Mouse (Mus musculus): ENCODE results near the gene Sez6l2.
A peak's percentile ranks its signal among the peaks of the same experiment; 100 is the strongest.

DNA sequence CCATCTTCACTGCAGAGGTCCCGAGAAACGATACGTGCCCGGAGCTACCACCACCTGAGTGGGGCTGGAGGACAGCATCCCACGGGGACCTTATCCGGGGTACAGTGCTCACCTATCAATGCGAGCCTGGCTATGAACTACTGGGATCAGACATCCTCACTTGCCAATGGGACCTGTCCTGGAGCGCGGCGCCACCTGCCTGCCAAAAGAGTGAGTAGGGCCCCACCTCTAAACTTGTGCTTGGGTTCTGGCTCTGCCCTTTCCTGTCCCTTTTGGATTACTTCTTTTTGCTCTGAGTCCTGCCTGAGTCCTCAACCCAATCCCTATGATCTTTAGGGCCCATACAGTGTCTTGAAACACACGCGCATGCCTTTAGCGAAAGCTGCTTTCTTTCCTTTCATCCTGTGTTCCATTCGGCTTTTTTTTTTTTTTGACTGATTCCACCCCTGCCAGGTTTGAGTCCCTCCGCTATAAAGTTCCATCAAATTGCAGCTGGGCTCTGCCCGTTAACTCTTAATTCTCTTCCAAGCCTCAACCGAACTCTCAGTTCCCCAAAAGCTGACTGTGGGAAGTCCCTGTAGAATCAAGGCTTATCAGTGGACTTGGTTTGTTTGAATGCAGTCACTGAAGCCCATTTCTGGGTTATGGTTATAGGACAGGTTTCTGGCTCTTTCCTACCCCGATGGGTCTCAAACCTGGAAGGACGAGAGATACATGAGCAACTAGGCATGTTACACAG, 13.4 kb downstream of the Sez6l2 start:
- peak; percentile 75 for TF ChIP-seq CTCF (IDR thresholded peaks at IDR 0.05; ENCODE audit: low read depth)
- no peak for TF ChIP-seq EP300 (IDR thresholded peaks at IDR 0.05; ENCODE audit: low read depth)

Measured in liver, postnatal 0 days (tissue).